Mouse (Mus musculus) spleen, postnatal 10 days (tissue): ENCODE results near the gene Nlgn2.

Experiments used
- DNase-seq, 2 experiments: peaks; one replicate each; pipeline ENCODE4 v3.0.0; 2021 to 2022; ENCODE audit warnings: low spot score in 2 of 2

Gene Nlgn2

DNA sequence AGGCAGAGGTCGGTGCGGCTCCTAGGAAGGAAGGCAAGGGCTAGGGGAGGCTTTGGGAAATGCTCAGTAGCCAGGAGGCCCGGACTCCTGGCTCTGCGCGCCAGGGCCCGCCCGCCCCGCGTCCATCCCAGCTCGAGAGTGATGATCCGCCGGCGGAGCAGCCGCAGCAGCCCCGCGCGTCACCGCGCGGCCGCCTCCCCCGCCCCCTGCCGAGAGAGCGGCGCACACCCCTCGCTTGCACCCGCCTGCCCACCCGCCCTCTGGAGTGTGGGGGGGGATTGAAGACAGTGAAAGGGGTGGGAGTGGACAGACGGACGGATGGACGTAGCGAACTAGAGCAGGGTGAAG lies at the start of gene Nlgn2:
TSS of gene Nlgn2 (minus strand) at position 181 of the 348 bp plus-strand sequence.
- no peak for DNase-seq

DNA sequence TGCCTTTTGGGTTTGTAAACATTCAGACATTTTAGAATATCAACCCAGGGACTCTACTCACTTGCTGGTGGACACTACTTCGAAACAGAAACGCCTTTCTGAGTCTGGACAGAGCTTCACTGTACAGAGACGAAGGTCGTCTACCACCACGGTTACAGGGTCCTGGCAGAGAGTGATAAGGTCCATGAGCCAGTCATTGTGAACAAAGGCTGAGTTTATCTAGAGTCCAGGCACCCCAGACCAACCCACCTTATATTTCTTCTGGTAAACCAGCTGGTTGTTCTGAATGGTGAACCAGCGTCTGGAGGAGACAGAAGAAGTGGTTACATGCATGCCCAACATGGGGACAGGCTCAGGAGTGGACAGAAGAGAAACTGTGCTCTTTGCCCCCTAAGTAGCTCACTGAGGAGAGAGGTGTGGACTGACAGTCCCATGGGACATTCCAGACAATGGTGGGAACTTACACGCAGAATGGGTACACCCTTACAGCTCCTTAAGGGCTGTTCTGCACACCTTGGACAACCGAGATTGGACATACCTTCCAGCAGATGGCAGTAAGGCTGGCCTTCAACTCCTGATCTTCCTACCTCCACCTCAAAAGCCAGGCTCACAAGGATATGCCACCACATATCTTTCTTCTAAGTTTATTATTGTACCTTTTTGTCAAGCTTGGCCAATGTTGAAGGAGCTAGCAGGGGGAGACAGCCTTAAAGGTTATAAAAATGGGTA lies 49.5 kb upstream of the Nlgn2 start:
- DNase-seq: no peak

DNA sequence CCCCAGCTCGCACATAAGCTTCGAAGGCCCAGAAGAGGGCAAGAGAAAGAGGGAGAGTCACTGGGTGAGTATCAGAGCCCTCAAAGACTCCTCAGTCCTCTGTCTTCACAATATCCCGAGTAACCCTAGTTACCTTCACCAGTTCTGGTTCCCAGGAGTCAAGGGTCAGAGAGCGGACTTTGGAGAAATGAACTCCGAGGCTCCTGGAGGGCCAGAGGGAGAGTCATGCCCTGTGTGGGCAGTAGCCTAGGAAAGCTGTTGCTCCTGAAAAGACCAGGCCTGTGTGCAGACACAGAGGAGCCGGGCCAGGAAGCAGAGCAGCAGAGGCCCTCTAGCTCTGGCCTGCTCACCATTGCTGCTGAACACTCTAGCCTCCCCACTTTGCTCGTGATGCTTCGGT lies 47.1 kb upstream of the Nlgn2 start:
- DNase-seq: no peak

DNA sequence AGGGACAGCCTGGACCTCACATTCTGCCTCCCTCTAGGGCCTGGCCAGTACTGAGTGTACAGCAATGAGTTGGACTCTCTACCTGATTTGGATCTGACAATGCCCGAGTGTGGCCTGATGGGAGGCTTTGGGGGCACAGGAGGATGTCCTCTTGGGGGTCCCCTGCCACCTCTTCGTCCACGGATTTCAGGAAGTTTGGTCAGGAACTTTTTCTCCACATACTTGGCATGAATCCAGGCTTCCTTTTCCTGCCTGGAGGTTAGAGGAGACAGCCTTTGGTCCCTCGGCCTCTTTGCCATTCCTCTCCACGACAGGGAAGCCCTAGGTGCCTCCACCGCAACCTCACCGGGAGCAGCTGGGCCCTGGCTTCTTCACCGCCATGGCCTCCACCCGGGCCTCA lies 46.7 kb upstream of the Nlgn2 start:
- DNase-seq: no peak

DNA sequence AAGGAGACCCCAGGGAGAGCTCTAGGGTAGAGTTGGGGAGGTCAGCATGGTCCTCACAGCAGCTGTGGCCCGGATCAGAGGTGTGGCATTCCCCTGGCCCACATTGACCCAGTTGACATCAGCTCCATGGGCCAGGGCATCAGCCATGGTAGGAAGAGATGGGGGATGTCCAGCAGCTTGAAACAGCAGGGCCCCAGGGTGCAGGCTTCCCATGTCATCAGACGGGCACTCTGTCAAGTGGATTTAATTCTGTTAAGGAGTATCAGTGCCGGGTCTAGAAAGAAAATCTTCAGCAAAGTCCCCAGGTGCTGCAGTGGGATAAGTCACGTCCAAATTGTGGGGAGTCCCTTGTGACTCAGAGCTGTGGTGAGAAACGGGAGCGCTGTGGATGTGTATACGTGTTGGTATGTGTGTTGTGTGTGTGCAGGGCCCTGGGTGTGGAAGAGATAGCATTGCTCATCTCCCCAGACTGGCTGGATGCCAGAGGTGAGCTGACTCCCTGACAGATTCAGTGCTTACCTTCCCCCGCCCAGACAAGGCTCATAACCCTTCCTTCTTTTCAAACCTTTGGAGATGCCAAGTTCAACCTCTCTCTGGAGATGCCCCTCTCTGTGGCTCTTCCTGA lies 46.1 kb upstream of the Nlgn2 start:
- DNase-seq: peak in 1 of 2 experiments; percentile 45

DNA sequence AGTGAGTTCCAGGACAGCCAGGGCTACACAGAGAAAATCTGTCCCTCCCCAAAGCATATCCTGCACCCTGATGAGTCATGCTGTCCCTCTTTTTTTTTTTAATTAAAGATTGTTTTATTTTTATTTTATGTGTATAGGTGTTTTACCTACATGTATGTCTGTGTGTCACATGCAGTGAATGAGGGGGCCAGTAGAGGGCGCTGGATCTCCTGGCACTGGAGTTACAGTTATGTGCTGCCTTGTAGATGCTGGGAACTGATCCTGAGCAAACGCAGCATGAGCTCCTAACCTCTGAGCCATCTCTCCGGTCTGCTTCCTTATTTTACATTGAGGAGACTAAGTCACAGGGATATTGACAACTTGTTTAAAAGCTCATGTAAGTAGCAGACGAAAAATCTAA lies 45.5 kb upstream of the Nlgn2 start:
- DNase-seq: peak in 1 of 2 experiments; percentile 79

DNA sequence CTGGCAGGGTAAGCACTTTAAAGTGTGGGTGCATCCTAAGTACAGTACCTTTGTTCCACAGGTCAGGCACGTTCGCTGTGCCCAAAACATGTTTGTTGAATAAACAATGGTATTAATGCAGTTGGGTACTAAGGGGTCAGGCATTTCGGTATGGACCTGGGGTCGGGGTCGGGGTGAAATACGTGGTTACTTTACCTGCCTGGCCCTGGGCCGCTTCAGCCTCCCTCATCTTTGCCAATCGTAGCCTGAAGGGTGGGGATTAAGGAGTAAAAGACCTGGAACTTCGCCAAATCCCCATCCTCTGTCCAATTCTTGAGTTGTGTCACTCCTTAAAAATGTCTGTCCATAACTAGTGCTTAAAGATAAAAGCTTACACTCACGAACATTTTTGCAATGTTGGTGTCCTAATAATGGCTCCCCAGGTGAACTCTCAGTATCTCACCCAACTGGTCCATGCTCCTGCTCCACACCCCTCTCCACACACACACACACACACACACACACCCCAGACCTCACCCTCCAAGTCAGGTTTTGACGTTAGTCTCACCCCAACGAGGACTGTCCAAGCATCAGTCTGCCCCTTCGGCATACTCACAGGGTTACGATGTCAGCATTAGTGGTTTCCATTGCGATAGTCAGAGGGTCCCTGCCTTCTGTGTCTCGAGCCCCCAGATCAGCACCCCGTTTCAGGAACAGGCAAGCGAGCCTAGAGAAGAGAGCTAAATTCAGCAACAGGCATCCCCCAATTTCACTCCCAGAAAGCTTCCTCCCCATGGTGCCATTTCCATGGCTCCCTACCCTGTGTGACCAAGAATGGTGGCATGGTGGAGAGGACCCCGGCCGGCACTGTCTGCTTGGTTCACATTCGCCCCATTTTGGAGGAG lies 44.4 kb upstream of the Nlgn2 start:
- no peak for DNase-seq

DNA sequence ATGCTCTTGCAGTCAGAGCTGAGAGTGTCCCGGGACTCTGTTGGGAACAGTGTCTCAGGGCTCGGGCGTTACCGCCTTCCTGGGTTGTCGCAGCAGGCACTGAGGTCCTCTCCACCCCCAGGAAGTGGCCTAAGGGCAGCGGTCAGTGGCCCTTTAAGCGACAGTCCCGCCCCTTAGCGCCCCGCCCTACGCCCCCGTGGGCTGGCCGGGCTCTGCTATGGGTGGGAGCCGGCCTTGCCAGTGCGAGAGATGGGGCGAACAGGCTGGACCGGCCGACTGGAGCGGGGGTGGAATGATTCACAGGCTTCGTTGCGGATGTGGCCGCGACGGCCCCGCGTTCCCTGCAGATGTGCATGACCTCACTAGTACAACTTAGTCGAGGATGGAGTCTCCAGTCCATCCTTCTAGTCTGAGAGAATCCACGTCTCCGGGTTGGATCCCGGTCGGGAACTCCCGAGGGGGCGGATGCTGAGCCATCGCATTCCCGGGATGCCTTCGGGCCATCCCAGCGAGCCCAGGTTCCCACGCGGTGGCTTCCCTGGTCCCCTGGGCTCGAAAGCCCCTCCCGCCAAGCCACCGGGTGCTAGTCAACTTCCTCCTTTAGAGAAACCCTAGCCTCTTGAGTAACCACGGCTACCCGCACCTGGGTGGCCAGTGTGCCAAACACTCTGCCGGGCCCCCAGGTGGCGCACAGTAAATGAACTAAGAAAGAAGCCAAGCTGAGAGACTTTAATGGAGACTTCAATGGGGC lies 43.4 kb upstream of the Nlgn2 start, which contains the start of gene Kctd11:
TSS of gene Kctd11 (minus strand) at position 554 of the 751 bp plus-strand sequence.
- DNase-seq: peak; percentile 77 to 85

DNA sequence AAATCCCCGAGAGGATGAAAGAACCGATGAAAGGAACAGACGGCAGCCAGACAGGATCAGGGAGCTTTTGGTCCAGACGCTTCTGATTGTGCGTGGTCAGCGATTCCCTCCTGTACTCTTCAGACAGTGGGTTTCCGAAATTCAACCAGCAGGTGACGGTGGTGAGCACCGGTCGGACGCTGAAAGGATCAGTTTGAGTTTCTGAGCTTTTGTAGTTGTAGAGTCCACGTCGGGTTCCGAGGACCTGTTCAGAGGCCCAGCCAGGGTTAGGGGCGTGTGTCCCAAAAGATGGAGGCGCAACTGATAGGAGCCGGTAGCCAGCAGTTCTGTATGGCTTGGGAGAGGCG lies 42.9 kb upstream of the Nlgn2 start:
- DNase-seq: peak; percentile 74 to 83

DNA sequence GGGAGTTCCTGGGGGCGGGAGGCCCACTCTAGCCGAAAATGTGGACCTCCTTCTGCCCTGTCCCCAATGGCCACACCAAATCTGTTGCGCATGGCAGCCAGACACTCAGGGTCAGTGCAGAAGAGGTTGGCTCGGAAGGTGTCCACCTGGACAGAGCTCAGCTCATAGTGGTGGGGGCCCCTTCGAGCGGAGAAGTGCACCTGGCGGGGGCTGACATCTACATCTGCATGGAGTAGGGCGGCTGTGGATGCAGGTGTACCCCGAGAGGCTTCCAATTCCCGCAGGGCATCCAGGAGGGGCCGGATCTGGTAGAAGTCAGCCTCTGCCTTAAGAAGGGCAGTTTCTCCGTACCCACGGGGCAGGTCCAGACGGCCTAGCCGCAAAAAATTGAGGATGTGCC lies 42.1 kb upstream of the Nlgn2 start:
- DNase-seq: no peak

DNA sequence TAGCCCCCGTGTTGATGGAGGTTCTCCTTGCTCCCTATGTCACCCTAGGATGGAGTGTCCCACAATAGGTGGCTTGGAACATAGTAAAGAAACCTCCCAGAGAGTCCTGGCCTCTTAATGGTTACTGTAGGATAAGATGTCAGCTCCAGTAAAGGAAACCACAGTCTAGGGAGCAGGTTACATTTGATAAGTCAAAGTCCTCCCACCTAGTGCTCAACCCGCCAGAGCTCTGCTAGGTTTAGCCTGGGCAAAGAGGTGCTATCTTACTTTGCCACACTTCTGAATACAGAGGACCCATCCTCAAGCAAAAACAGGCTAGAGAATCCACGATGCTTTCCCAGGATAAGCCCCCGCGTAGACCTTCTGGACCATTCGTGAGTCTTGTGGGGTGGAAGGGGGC lies 41.4 kb upstream of the Nlgn2 start:
- DNase-seq: no peak

DNA sequence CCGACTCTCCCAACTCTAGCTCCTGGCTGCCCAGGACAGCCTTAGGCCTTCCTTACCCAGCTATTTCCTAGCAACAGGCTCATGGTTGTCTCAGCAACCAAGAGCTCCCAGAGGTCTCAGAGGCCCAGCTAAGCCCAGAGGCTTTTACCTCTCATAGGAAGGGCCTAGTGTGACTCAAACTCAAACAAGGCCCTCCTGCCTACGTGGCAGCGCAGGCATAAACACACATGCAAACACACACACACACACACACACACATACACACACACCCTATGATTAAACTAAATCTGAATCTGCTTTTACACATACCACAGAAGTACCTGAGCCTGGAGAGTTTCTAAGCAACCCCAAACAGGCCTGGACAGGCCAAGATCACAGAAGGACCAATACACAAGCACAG lies 40.8 kb upstream of the Nlgn2 start:
- no peak for DNase-seq

DNA sequence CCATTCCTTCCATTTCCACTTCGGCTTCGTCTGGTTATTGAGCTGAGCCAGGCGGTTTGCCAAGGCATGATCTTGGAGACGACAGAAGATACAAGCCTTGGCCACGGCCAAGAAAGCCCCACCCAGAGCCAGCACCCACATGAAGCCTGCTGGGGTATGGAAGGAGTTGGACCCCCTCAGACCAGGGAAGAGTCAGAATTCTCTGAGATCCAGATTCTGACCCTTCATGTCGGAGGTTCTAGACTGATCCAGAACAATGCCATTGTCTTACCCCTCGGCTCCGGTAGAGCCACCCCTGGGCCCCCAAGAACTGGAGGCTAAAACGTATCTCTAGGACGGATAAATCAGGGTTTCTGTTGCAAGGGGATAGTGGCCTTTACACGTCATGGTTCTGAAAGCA lies 40.3 kb upstream of the Nlgn2 start, which contains the start of gene Tmem95:
TSS of gene Tmem95 (minus strand) at position 141 of the 400 bp plus-strand sequence.
- no peak for DNase-seq

DNA sequence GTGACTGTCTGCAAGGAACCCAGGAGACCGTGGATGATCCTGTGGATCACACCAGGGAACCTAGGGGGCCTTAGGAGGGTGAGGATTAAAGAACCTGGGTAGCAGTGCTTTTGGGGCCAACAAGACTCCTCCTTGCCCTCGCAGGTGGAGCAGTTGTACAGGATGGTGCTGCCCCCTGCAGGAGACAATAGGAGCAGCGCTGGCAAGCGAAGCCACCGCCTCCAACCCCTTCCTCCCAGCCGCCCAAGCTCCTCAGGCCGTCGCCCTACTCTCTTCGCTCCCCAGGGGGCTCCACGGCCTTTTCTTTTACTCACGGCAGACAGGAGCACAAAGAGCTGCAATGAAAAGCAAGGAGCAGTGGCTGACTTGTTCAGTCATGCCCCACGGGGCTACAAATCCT lies 39.3 kb upstream of the Nlgn2 start:
- DNase-seq: peak; percentile 90 to 94

DNA sequence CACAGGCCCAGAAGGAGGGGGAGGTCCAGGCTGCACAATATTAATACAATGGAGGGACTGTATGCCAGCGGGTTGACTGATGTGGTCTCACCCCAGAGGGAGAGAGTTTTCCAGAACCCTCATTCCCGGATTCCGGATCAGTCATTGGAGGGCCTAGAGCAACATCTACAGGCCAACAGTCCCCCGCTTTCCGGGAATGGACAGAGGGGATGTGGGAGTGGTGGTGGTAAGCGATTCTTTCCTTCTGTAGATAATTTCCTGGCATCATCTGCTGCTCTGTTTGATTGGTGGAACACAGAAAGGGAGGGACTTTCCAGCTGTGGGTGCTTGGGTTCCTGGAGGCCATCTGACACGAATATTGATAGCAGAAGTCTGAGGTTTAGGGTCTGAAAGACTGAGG lies 38.6 kb upstream of the Nlgn2 start:
- DNase-seq: no peak

DNA sequence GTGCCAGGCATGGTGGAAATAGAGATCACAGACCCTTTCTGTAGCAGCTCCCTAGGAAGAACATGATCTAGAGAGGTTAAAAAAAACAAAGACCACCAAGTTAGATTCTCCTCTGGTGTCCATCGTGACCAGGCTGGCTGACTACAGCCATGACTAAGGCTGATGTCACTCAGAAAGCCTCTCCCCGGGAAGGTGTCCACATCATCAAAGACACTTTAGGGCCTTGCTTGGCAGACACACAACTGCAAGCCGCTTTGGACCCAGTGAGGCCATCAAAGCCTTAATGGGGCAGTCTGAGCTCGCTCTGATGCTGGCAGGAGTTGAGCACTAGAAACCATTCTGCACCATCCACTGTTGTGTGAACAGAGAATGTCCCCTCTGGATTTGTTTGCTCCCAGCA lies 34.9 kb upstream of the Nlgn2 start:
- no peak for DNase-seq

DNA sequence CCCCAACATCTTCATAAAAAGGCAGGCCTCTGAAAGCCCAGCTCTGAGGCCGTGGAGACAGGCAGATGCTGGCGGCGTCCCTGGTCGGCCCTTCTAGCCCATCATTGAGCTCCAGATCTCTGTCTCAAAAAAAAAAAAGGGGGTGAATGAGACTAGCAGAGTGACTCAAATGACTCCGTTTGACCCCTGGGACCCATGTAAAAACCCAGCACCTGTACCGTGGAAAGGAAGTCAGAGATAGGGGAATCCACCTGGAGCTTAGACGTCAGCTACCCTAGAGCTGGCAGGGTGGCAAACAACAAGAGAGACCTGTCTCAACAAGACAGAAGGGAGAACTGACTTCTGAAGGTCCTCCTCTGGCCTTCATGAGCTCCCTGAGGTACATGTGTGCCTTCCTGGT lies 34.2 kb upstream of the Nlgn2 start:
- no peak for DNase-seq

DNA sequence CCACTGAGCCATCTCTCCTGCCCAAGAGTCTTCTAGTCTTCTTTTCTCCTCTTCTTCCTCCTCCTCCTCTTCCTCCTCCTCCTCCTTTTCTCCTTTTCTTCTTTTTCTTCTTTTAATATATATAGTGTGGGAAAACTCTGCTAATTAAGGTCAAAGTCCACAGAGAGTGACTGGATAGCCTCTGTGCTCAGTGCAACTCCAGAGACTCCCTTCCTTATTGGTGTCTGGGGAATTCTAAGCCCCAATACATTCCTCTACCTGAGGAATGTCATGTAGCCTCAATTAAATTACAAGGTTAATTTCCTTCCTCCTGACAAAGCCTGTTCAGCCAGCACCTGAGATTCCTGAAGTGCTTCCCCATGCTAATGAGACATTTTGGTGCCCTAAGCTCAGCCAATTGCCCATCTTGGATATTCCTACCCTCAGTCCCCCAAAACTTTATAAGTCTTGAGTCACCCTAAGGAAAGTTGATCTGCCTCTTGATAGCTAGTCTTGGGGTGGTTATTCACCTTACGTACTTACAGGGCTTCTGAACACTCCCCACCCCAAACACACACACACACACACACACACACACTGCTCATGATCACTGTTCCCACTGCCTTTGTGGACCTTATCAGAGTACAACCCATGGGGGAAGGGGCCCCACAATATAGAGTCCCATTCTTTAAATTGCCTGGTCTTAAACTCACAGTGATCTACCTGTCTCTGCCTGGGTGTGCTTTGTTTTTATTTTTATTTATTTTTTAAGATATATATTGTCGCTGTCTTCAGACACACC lies 32.9 kb upstream of the Nlgn2 start:
- no peak for DNase-seq

DNA sequence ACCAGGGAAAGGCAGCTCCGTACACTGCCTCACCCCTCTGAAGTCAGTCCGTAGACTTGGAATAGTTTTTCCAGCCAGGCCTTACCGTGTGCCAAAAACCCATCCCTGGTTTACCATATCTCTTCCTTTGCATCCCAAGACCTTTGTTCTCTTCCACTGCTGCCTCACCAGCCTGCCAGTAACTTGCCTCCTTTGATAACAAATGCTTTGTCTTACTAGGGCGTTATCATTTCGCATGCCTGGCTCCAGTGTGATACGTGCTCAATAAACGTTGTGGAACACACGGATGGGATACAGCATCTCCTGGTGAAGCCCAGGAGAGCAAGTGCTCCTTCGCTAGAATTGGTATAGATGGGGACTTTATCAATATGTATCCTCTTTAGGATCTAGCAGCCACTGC lies 29.8 kb upstream of the Nlgn2 start:
- DNase-seq: no peak

DNA sequence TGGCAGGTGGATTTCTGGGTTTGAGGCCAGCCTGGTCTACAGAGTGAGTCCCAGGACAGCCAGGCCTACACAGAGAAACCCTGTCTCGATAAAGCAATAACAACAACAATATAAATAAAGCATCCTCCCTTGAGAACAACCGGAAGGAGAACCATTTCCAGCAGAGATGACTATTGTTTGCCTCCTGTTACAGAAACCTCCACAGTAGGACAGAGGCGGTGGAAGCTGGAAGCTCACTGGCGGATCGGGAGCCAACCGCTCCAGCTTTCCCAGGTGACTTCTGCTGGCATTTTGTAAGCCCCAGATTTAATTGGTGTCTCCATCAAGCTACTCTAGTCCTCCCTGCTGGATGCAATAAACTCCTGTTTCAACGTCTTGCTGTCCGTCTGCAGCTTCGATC lies 28.0 kb upstream of the Nlgn2 start:
- DNase-seq: no peak
